Mouse (Mus musculus) cerebellum, adult 18-20 months (tissue): Measurements from ENCODE around the gene Pmp22.
A peak's percentile ranks its signal among the peaks of the same experiment; 100 is the strongest.

ENCODE experiments used
- DNase-seq, 2 experiments: peaks; one replicate each; pipeline ENCODE4 v3.0.0; 2021

Gene Pmp22

GRCm38 (mm10) chr11:63129375-63129774 is 593 bp downstream of the Pmp22 start:
- DNase-seq, result no peak

DNA sequence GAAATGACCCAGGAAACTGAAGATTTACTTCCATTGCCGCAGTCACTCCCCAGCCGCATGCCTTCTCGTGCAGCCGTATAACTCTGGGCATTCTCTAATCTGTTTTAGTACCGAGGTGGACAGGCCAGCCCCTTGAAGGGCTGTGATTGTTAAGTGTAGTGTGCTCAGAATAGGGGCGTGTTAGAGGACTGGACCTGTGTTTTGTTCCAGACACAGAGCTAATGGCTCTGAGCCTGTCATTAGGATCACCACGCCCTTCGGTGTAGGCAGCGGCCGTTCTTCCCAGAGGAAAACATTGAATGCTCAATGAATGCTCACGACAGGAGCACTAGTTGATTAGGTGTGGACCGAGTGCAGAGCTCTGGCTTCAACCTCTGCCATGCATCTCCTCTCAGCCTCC is 1.1 kb downstream of the Pmp22 start:
- no peak for DNase-seq

- DNase-seq, result peak; percentile 55 to 71
These were observed 1.7 kb downstream of the Pmp22 start for GRCm38 (mm10) chr11:63130497-63130896.

DNA sequence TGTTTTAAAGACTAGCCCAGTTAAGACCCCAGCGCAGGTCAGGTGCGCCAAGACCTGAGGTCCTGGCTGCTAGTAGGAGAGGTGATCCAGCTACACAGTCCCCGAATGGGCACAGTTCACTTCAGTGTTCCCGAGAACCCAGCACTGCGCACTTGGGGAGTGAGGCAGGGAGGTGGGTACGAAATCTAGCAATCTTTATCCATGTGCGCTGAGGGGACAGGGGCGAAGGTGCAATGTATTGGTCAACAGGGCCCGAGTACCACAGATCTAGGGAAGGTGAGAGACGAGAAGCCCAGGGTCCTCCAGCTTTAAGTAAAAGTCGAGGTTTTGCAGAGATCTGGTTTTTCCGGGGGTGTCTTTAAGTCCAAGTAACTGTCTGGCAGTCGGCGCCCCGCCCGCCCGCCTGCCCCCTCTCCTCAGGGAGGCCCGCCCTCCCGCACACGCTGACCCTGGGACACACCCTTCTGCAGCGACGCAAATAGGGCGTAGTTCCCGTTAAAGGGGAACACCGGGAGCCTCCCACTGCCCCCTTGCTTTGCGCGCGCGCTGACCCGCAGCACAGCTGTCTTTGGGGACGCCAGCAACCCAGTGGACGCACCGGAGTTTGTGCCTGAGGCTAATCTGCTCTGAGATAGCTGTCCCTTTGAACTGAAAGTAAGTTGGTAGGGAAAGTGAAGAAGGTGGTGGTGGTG is 2.4 kb downstream of the Pmp22 start:
- DNase-seq, result peak; percentile 13 to 18

GRCm38 (mm10) chr11:63131693-63132040 is 2.9 kb downstream of the Pmp22 start:
- no peak for DNase-seq

DNA sequence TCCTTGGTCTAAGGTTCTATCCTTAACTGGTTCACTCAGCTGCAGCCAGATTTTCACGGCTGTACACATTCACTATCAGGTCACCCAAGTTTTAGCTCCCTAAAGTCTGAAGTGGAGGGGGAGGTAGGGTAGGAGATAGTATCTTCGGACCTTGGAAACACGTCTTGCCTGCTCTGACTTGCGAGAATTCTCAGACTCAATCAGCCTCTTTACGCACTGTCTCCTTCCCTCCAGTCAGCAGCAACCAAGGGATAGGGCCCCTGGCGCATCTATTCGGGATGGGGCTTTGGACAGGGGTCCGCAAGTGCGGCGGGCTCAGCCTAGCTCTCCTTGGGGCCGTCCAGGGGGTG is 3.3 kb downstream of the Pmp22 start:
- DNase-seq, result no peak

GRCm38 (mm10) chr11:63132501-63133435 is 4.0 kb downstream of the Pmp22 start:
- peak; percentile 28 to 56 for DNase-seq

DNA sequence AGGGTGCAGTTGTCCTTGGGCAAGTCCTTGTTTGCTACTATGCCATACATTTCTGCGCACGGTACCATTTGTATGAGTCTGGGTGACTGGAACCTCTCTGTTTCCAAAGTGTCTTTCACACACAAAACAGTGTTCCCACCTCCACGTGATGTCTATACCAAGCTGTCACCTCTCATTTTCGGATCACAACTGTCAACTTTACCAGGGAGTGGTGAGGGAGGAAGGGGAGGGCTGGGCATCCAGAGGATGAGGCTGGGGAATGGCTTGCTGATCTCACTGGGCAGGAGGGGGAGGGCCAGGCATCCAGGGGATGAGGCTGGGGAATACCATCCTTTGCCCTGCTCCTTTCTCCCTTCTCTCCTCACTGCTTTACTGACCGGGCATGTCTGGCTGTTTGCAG is 5.2 kb downstream of the Pmp22 start:
- no peak for DNase-seq

- DNase-seq, result peak in 1 of 2 experiments; percentile 17
These were observed 6.1 kb downstream of the Pmp22 start for GRCm38 (mm10) chr11:63134742-63135482.

GRCm38 (mm10) chr11:63135622-63136021 is 6.8 kb downstream of the Pmp22 start:
- DNase-seq, result peak; percentile 84 to 91

GRCm38 (mm10) chr11:63136205-63136604 is 7.4 kb downstream of the Pmp22 start:
- DNase-seq, result peak in 1 of 2 experiments; percentile 12

GRCm38 (mm10) chr11:63136836-63137416 is 8.1 kb downstream of the Pmp22 start:
- no peak for DNase-seq

DNA sequence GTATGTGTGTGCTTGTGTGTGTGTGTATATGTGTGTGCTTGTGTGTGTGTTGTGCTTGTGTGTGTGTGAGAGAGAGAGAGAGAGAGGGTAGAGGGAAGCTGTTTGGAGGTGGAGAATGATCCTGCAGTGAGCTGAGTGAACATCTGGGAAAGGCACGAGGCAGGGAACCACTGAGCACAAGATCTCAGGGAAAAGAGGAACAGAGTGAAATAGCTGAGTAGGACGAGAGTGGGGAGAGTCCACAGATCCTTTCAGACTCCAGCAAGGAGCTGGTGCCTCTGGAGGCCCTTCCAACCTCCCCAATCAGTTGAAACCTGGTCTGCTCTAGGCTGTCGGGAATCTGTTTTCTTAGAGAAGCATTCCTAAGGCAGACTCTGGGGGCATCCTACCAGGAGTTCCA is 10.0 kb downstream of the Pmp22 start:
- DNase-seq, result no peak

- DNase-seq, result no peak
These were observed 13.5 kb downstream of the Pmp22 start for GRCm38 (mm10) chr11:63142311-63142710.

GRCm38 (mm10) chr11:63142816-63143215 is 14.0 kb downstream of the Pmp22 start:
- no peak for DNase-seq

GRCm38 (mm10) chr11:63143486-63143885 is 14.7 kb downstream of the Pmp22 start:
- no peak for DNase-seq

DNA sequence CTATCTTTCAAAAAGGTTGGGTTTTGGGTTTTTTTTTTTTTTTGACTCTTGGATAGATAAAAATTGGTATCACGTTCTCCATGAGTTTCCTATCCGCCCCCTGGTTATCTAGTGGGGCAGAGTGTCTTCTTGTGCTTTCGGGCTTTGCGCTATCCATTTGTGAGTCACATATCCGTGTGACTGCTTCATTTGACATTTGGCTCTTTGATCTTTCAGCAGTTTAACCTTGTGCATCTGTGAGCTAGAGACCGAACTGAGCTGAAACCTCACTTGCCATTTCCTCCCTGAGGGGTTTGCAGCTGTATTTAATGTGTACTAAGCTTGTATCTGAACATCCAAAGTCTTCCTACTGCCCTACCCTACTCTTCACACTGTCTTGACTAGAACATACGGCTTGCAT is 17.8 kb downstream of the Pmp22 start:
- DNase-seq, result no peak

DNA sequence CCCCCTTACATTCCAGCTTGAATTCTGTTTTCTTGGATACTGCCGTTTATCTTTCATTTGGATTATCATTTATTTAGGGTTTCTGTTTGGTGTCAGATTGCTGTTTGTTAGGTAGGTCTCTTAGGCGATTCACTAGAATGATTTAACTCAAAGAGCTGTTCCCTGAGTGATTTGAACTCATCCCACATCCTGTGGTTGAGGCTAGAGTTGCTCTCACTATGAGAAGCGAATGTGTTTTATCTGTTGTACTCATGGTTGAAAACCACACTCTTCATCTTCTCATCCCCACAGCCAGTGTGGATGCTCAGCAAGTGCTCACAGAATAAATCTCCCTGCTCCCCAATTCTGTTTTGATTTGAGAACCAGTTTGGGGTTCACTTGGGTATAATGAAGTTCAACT is 19.5 kb downstream of the Pmp22 start:
- DNase-seq, result no peak

DNA sequence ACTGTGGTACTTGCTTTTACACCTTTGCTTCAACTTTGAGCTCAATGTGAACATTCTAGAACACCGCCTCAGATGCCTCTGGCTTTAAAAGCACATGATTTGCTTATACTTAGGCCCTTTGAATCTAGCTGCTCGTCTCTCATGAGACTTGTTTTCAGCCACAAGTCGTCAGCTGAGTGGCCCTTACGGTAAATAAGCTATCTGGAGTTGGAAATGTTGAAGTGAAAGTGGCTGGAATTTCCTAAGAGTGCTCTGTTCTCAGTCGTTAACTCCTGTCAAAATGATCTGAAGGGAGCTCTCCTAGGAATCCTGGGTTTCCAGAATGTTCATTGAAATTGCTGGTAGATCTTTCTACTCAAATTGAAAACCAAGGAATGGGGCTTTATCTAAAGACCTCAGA is 23.1 kb downstream of the Pmp22 start:
- no peak for DNase-seq

- no peak for DNase-seq
These were observed 28.3 kb downstream of the Pmp22 start for GRCm38 (mm10) chr11:63157117-63157516.

DNA sequence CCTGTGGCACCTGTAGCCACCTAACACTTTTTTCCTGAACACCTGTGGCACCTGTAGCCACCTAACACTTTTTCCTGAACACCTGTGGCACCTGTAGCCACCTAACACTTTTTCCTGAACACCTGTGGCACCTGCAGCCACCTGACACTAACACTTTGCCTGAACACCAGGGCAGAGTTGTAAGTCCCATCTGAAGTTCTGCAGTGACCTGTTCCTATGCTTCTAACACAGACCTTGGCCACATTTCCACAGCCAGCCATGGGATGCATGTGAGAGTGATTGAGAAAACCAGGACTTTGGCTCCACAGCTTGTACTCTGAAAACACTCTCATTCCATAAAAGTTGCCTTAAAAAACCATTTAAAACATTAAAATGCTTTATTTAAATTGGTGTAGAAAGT is 32.1 kb downstream of the Pmp22 start:
- no peak for DNase-seq

GRCm38 (mm10) chr11:63162806-63163205 is 34.0 kb downstream of the Pmp22 start:
- DNase-seq, result no peak

DNA sequence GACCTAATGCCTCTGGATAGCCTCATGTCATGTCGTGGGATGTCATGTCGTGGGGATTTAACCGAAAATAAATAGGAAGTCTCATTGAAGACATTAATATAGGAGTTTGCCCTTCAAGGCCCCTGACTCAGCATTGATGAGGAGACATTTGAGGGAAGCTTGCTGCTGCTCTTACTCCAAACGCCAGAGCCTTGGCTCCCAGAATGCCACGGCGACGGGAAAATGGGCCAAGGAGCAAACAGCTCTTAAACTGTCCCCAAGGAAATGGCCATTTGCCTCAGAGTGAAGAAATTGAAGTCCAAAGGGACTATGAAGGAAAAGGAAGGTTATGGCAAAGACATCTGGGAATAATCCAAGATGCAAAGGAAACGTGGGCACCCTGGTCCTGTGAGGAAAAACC is 34.8 kb downstream of the Pmp22 start:
- DNase-seq, result no peak
